Mouse (Mus musculus): ENCODE measurements around the gene Cdk19. TPM values are rescaled to one million over a fixed set of nuclear protein-coding genes. Genes with fewer than 3 reads are reported as not detected.

The Cdk19 gene
- polyA plus RNA-seq, 1 experiment = 31.0 TPM

- DNase-seq = no peak
- H3K27ac ChIP-seq (ENCODE audit: control insufficient read depth, insufficient read depth, low read length) = no peak overlapping the region
- no peaks in the 10 kb centered on the region for H3K27me3 ChIP-seq (ENCODE audit: control insufficient read depth, insufficient read depth, low read length)
- H3K36me3 ChIP-seq (ENCODE audit: control insufficient read depth, insufficient read depth, low read length) = no peaks in the 10 kb centered on the region
- 93% methylated on average over 2 of the region's 2 CpGs for WGBS
- no peak overlapping the region for H3K4me3 ChIP-seq (ENCODE audit: control insufficient read depth, insufficient read depth, low read length)
- TF ChIP-seq CTCF (IDR thresholded peaks at IDR 0.05; ENCODE audit: borderline replicate concordance, control insufficient read depth, extremely low read depth, insufficient read depth, low read length, poor library complexity) = no peak
- TF ChIP-seq POLR2A (IDR thresholded peaks at IDR 0.05; ENCODE audit: control insufficient read depth, extremely low read depth, insufficient read depth, low read length, poor library complexity) = no peak
- H3K4me1 ChIP-seq (replicated peaks; ENCODE audit: control insufficient read depth, insufficient read depth, low read length) = peaks cover 23% of the 10 kb centered on the region
These were observed 89.7 kb downstream of the Cdk19 start for GRCm38 (mm10) chr10:40429081-40429480.

- WGBS = 98% methylated on average over 4 of the region's 4 CpGs
- Histone ChIP-seq H3K27ac (ENCODE audit: control insufficient read depth, insufficient read depth, low read length) (no peak overlapping the region), H3K36me3 (ENCODE audit: control insufficient read depth, insufficient read depth, low read length) (no peaks in the 10 kb centered on the region), H3K27me3 (ENCODE audit: control insufficient read depth, insufficient read depth, low read length) (no peaks in the 10 kb centered on the region), H3K4me1 (replicated peaks; ENCODE audit: control insufficient read depth, insufficient read depth, low read length) (peaks cover 22% of the 10 kb centered on the region), H3K4me3 (ENCODE audit: control insufficient read depth, insufficient read depth, low read length) (no peak overlapping the region)
- no peak for TF ChIP-seq CTCF (IDR thresholded peaks at IDR 0.05; ENCODE audit: borderline replicate concordance, control insufficient read depth, extremely low read depth, insufficient read depth, low read length, poor library complexity)
- no peak for TF ChIP-seq POLR2A (IDR thresholded peaks at IDR 0.05; ENCODE audit: control insufficient read depth, extremely low read depth, insufficient read depth, low read length, poor library complexity)
- DNase-seq = no peak
These were observed 90.8 kb downstream of the Cdk19 start for GRCm38 (mm10) chr10:40430209-40430608.

GRCm38 (mm10) chr10:40431957-40432356 lies 92.6 kb downstream of the Cdk19 start:
- Histone ChIP-seq H3K27me3 (ENCODE audit: control insufficient read depth, insufficient read depth, low read length) (no peaks in the 10 kb centered on the region), H3K4me3 (ENCODE audit: control insufficient read depth, insufficient read depth, low read length) (no peak overlapping the region), H3K4me1 (replicated peaks; ENCODE audit: control insufficient read depth, insufficient read depth, low read length) (peaks cover 14% of the 10 kb centered on the region), H3K27ac (ENCODE audit: control insufficient read depth, insufficient read depth, low read length) (no peak overlapping the region), H3K36me3 (ENCODE audit: control insufficient read depth, insufficient read depth, low read length) (no peaks in the 10 kb centered on the region)
- TF ChIP-seq CTCF (IDR thresholded peaks at IDR 0.05; ENCODE audit: borderline replicate concordance, control insufficient read depth, extremely low read depth, insufficient read depth, low read length, poor library complexity) (no peak), POLR2A (IDR thresholded peaks at IDR 0.05; ENCODE audit: control insufficient read depth, extremely low read depth, insufficient read depth, low read length, poor library complexity) (no peak)
- WGBS = 64% methylated on average over 3 of the region's 3 CpGs
- no peak for DNase-seq

- Histone ChIP-seq H3K4me3 (ENCODE audit: control insufficient read depth, insufficient read depth, low read length) (no peak overlapping the region), H3K27ac (ENCODE audit: control insufficient read depth, insufficient read depth, low read length) (no peak overlapping the region), H3K4me1 (replicated peaks; ENCODE audit: control insufficient read depth, insufficient read depth, low read length) (peaks cover 14% of the 10 kb centered on the region), H3K36me3 (ENCODE audit: control insufficient read depth, insufficient read depth, low read length) (no peaks in the 10 kb centered on the region), H3K27me3 (ENCODE audit: control insufficient read depth, insufficient read depth, low read length) (no peaks in the 10 kb centered on the region)
- TF ChIP-seq CTCF (IDR thresholded peaks at IDR 0.05; ENCODE audit: borderline replicate concordance, control insufficient read depth, extremely low read depth, insufficient read depth, low read length, poor library complexity) (no peak), POLR2A (IDR thresholded peaks at IDR 0.05; ENCODE audit: control insufficient read depth, extremely low read depth, insufficient read depth, low read length, poor library complexity) (no peak)
- WGBS = 95% methylated on average over 9 of the region's 9 CpGs
- DNase-seq = no peak
These were observed 93.0 kb downstream of the Cdk19 start for GRCm38 (mm10) chr10:40432375-40432774.

GRCm38 (mm10) chr10:40435402-40435801 lies 96.0 kb downstream of the Cdk19 start:
- H3K36me3 ChIP-seq (ENCODE audit: control insufficient read depth, insufficient read depth, low read length) = peaks cover 4% of the 10 kb centered on the region; the same call in 1 of the 2 replicates
- TF ChIP-seq CTCF (IDR thresholded peaks at IDR 0.05; ENCODE audit: borderline replicate concordance, control insufficient read depth, extremely low read depth, insufficient read depth, low read length, poor library complexity) = no peak
- TF ChIP-seq POLR2A (IDR thresholded peaks at IDR 0.05; ENCODE audit: control insufficient read depth, extremely low read depth, insufficient read depth, low read length, poor library complexity) = no peak
- H3K4me1 ChIP-seq (replicated peaks; ENCODE audit: control insufficient read depth, insufficient read depth, low read length) = peaks cover 11% of the 10 kb centered on the region
- 92% methylated on average over 12 of the region's 12 CpGs for WGBS
- no peak overlapping the region for H3K4me3 ChIP-seq (ENCODE audit: control insufficient read depth, insufficient read depth, low read length)
- H3K27ac ChIP-seq (ENCODE audit: control insufficient read depth, insufficient read depth, low read length) = no peak overlapping the region
- DNase-seq = no peak
- no peaks in the 10 kb centered on the region for H3K27me3 ChIP-seq (ENCODE audit: control insufficient read depth, insufficient read depth, low read length)

- H3K27me3 ChIP-seq (ENCODE audit: control insufficient read depth, insufficient read depth, low read length) = no peaks in the 10 kb centered on the region
- no peak for DNase-seq
- no peak for TF ChIP-seq POLR2A (IDR thresholded peaks at IDR 0.05; ENCODE audit: control insufficient read depth, extremely low read depth, insufficient read depth, low read length, poor library complexity)
- no peak for TF ChIP-seq CTCF (IDR thresholded peaks at IDR 0.05; ENCODE audit: borderline replicate concordance, control insufficient read depth, extremely low read depth, insufficient read depth, low read length, poor library complexity)
- 95% methylated on average over 3 of the region's 3 CpGs for WGBS
- no peak overlapping the region for H3K27ac ChIP-seq (ENCODE audit: control insufficient read depth, insufficient read depth, low read length)
- H3K4me1 ChIP-seq (replicated peaks; ENCODE audit: control insufficient read depth, insufficient read depth, low read length) = peaks cover 6% of the 10 kb centered on the region
- no peak overlapping the region for H3K4me3 ChIP-seq (ENCODE audit: control insufficient read depth, insufficient read depth, low read length)
- peaks cover 4% of the 10 kb centered on the region; the same call in 1 of the 2 replicates for H3K36me3 ChIP-seq (ENCODE audit: control insufficient read depth, insufficient read depth, low read length)
These were observed 97.8 kb downstream of the Cdk19 start for GRCm38 (mm10) chr10:40437117-40437516.

GRCm38 (mm10) chr10:40440740-40441139 lies 101.4 kb downstream of the Cdk19 start:
- WGBS = 97% methylated on average over 10 of the region's 10 CpGs
- no peak for DNase-seq
- H3K4me3 ChIP-seq (ENCODE audit: control insufficient read depth, insufficient read depth, low read length) = no peak overlapping the region
- no peaks in the 10 kb centered on the region for H3K4me1 ChIP-seq (replicated peaks; ENCODE audit: control insufficient read depth, insufficient read depth, low read length)
- TF ChIP-seq POLR2A (IDR thresholded peaks at IDR 0.05; ENCODE audit: control insufficient read depth, extremely low read depth, insufficient read depth, low read length, poor library complexity) (no peak), CTCF (IDR thresholded peaks at IDR 0.05; ENCODE audit: borderline replicate concordance, control insufficient read depth, extremely low read depth, insufficient read depth, low read length, poor library complexity) (no peak)
- no peaks in the 10 kb centered on the region for H3K27me3 ChIP-seq (ENCODE audit: control insufficient read depth, insufficient read depth, low read length)
- H3K36me3 ChIP-seq (ENCODE audit: control insufficient read depth, insufficient read depth, low read length) = peaks cover 4% of the 10 kb centered on the region; the same call in 1 of the 2 replicates
- H3K27ac ChIP-seq (ENCODE audit: control insufficient read depth, insufficient read depth, low read length) = no peak overlapping the region

All from thymus, adult 2 months (tissue).